Mouse (Mus musculus): ENCODE measurements around the gene Mlh1. TPM values are rescaled to one million over a fixed set of nuclear protein-coding genes. Genes with fewer than 3 reads are reported as not detected.

Gene Mlh1
- polyA plus RNA-seq, 1 experiment from 2014 or later = 48.6 TPM

GRCm38 (mm10) chr9:111247682-111248246 lies 23.8 kb downstream of the Mlh1 start:
- Histone ChIP-seq H3K27ac (ENCODE audit: low read depth, low read length) (no peak overlapping the region), H3K4me2 (ENCODE audit: low read depth) (no peak overlapping the region), H3K9ac (ENCODE audit: low read length) (no peak overlapping the region), H3K9me3 (ENCODE audit: control insufficient read depth, low read length) (no peaks in the 10 kb centered on the region), H3K36me3 (ENCODE audit: control insufficient read depth, insufficient read depth, low read length) (peaks cover 4% of the 10 kb centered on the region; the same call in 1 of the 2 replicates), H3K27me3 (ENCODE audit: control insufficient read depth, insufficient read depth, low read length) (no peaks in the 10 kb centered on the region), H3K4me3 (ENCODE audit: low read depth, low read length) (no peak overlapping the region), H3K4me1 (ENCODE audit: control insufficient read depth, insufficient read depth, low read length) (no peaks in the 10 kb centered on the region)
- DNase-seq (ENCODE audit: low spot score) (no peak), ATAC-seq (ENCODE audit: insufficient read depth, low FRiP score, low TSS enrichment) (no peak)
- 87% methylated on average over 3 of the region's 3 CpGs for WGBS

DNA sequence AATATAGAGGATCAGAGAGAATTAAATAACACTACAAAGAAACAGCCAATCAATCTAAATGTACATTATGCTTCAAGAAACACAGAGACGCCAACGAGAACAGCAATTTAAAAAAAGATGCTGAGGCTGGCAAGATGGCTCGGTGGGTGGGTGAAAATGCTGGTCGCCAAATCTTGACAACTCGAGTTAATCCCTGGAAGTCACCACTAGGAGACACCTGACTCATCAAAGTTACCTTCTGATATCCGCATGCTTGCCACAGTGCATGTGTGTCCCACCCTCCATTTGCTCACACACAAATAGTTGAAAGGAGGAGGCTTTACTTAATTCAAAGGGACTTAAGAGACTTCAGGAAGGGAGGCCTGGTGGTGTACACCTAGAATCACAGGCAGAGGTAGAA lies 26.0 kb downstream of the Mlh1 start:
- Histone ChIP-seq H3K27me3 (ENCODE audit: control insufficient read depth, insufficient read depth, low read length) (no peaks in the 10 kb centered on the region), H3K36me3 (ENCODE audit: control insufficient read depth, insufficient read depth, low read length) (peaks cover 6% of the 10 kb centered on the region; the same call in 1 of the 2 replicates)
- WGBS = 85% methylated on average over 6 of the region's 6 CpGs

DNA sequence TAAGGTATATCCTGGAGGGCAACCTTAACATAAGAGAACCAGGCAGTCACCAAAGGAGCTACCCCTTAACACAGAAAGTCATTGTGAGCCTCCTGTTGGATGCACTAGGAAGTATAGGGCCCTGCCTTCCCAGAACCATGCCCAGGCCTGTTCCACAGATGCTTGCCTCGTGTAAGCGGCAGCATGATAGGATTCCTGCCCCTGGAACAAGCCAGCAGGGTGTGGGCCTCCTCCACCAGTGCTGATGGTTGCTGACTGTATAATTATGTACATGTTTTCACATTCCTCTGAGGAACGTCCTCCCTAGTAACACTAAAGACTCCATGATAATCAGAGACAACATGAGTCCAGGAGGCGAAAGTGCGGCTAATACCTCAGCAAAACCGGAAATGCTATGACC lies 28.2 kb downstream of the Mlh1 start:
- WGBS = 89% methylated on average over 6 of the region's 6 CpGs
- H3K9me3 ChIP-seq (ENCODE audit: control insufficient read depth, low read length) = no peaks in the 10 kb centered on the region
- H3K4me2 ChIP-seq (ENCODE audit: low read depth) = no peak overlapping the region
- DNase-seq (ENCODE audit: low spot score) (no peak), ATAC-seq (ENCODE audit: insufficient read depth, low FRiP score, low TSS enrichment) (no peak)
- H3K4me3 ChIP-seq (ENCODE audit: low read depth, low read length) = no peak overlapping the region
- no peak overlapping the region for H3K9ac ChIP-seq (ENCODE audit: low read length)
- H3K27ac ChIP-seq (ENCODE audit: low read depth, low read length) = no peak overlapping the region
- peaks cover 7% of the 10 kb centered on the region; the same call in 1 of the 2 replicates for H3K36me3 ChIP-seq (ENCODE audit: control insufficient read depth, insufficient read depth, low read length)
- H3K27me3 ChIP-seq (ENCODE audit: control insufficient read depth, insufficient read depth, low read length) = no peaks in the 10 kb centered on the region
- H3K4me1 ChIP-seq (ENCODE audit: control insufficient read depth, insufficient read depth, low read length) = no peaks in the 10 kb centered on the region

More for the DNA sequence above, 26.0 kb downstream of the Mlh1 start:
- DNase-seq (ENCODE audit: low spot score) (no peak), ATAC-seq (ENCODE audit: insufficient read depth, low FRiP score, low TSS enrichment) (no peak)
- no peak overlapping the region for H3K4me3 ChIP-seq (ENCODE audit: low read depth, low read length)
- H3K9ac ChIP-seq (ENCODE audit: low read length) = no peak overlapping the region
- H3K4me1 ChIP-seq (ENCODE audit: control insufficient read depth, insufficient read depth, low read length) = no peaks in the 10 kb centered on the region
- H3K27ac ChIP-seq (ENCODE audit: low read depth, low read length) = no peak overlapping the region
- H3K9me3 ChIP-seq (ENCODE audit: control insufficient read depth, low read length) = no peaks in the 10 kb centered on the region
- H3K4me2 ChIP-seq (ENCODE audit: low read depth) = no peak overlapping the region

DNA sequence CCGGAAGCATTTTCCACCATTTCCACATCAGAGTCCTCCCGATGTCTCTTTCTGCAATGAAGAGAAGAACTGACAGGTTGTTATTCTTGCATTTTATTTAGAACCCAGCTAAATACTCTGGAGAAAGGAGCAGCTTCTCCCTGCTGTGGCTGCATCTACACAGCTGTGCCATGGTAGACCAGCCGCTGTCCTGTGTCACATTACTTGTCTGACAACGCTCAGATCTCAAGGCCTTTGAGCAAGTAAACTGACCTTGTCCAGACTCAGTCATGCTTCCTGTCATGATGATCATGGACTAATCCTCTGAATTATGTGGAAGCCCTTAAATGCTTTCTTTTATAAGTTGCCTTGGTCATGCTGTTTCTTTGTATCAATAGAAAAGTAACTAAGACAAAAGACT lies 31.8 kb downstream of the Mlh1 start:
- Histone ChIP-seq H3K27ac (ENCODE audit: low read depth, low read length) (no peak overlapping the region), H3K9ac (ENCODE audit: low read length) (no peak overlapping the region), H3K4me3 (ENCODE audit: low read depth, low read length) (no peak overlapping the region), H3K4me1 (ENCODE audit: control insufficient read depth, insufficient read depth, low read length) (no peaks in the 10 kb centered on the region), H3K4me2 (ENCODE audit: low read depth) (no peak overlapping the region), H3K9me3 (ENCODE audit: control insufficient read depth, low read length) (no peaks in the 10 kb centered on the region), H3K36me3 (ENCODE audit: control insufficient read depth, insufficient read depth, low read length) (peaks cover 7% of the 10 kb centered on the region; the same call in 1 of the 2 replicates), H3K27me3 (ENCODE audit: control insufficient read depth, insufficient read depth, low read length) (no peaks in the 10 kb centered on the region)
- no peak for DNase-seq (ENCODE audit: low spot score)
- WGBS = 97% methylated on average over 4 of the region's 4 CpGs
- ATAC-seq (ENCODE audit: insufficient read depth, low FRiP score, low TSS enrichment) = no peak

DNA sequence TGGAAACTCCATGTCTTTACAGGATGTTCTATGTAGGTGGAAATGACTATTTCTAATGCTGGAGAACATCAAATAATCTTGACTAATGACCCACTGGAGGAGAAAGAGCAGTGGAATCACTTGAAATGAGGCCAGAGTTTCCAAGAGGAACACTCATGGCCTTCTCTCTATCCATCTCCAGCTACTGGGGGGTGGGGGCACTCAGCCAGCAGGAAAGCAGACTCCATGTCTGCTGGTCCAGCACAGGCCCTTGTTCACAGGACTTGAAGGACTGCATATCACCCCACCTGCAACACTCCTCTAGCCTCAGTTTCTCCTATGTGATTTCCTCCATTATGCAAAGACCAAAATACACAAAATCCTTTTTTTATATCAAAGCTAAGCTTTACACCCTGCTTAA lies 33.9 kb downstream of the Mlh1 start:
- ATAC-seq (ENCODE audit: insufficient read depth, low FRiP score, low TSS enrichment) (no peak), DNase-seq (ENCODE audit: low spot score) (no peak)
- H3K27ac ChIP-seq (ENCODE audit: low read depth, low read length) = no peak overlapping the region
- peaks cover 9% of the 10 kb centered on the region; the same call in 1 of the 2 replicates for H3K36me3 ChIP-seq (ENCODE audit: control insufficient read depth, insufficient read depth, low read length)
- H3K4me2 ChIP-seq (ENCODE audit: low read depth) = no peak overlapping the region
- H3K9ac ChIP-seq (ENCODE audit: low read length) = no peak overlapping the region
- H3K4me3 ChIP-seq (ENCODE audit: low read depth, low read length) = no peak overlapping the region
- H3K9me3 ChIP-seq (ENCODE audit: control insufficient read depth, low read length) = no peaks in the 10 kb centered on the region
- H3K27me3 ChIP-seq (ENCODE audit: control insufficient read depth, insufficient read depth, low read length) = no peaks in the 10 kb centered on the region
- H3K4me1 ChIP-seq (ENCODE audit: control insufficient read depth, insufficient read depth, low read length) = no peaks in the 10 kb centered on the region

DNA sequence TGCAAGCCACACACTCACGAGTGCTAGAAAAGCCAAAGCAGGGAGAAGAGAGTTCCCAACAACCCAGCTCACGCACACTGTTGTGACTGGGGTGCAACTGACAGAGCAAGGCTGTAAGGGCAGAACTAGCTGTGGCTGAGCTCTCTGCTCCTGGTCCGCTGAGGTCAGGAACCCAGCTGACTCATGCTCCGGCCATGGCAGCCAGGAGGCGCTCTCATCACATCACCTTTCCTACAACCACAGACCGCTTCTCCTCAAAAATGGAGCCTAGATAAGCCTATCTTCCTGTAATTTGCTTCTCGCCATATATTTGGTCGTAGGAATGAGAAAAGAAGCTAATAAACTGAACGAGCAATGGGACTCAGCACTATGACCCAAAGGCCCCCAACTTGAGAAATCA lies 36.9 kb downstream of the Mlh1 start:
- H3K9ac ChIP-seq (ENCODE audit: low read length) = no peak overlapping the region
- DNase-seq (ENCODE audit: low spot score) = no peak
- H3K4me2 ChIP-seq (ENCODE audit: low read depth) = no peak overlapping the region
- H3K9me3 ChIP-seq (ENCODE audit: control insufficient read depth, low read length) = no peaks in the 10 kb centered on the region
- 87% methylated on average over 9 of the region's 9 CpGs for WGBS
- H3K36me3 ChIP-seq (ENCODE audit: control insufficient read depth, insufficient read depth, low read length) = 0 out of 2 replicates have a peak, but pooled peaks cover 4% of the 10 kb centered on the region
- no peak overlapping the region for H3K27ac ChIP-seq (ENCODE audit: low read depth, low read length)
- no peak overlapping the region for H3K4me3 ChIP-seq (ENCODE audit: low read depth, low read length)
- no peaks in the 10 kb centered on the region for H3K27me3 ChIP-seq (ENCODE audit: control insufficient read depth, insufficient read depth, low read length)
- no peaks in the 10 kb centered on the region for H3K4me1 ChIP-seq (ENCODE audit: control insufficient read depth, insufficient read depth, low read length)
- ATAC-seq (ENCODE audit: insufficient read depth, low FRiP score, low TSS enrichment) = no peak

GRCm38 (mm10) chr9:111228446-111228845 lies 43.1 kb downstream of the Mlh1 start:
- Histone ChIP-seq H3K4me3 (ENCODE audit: low read depth, low read length) (no peak overlapping the region), H3K9ac (ENCODE audit: low read length) (no peak overlapping the region), H3K4me1 (ENCODE audit: control insufficient read depth, insufficient read depth, low read length) (no peaks in the 10 kb centered on the region), H3K4me2 (ENCODE audit: low read depth) (no peak overlapping the region), H3K36me3 (ENCODE audit: control insufficient read depth, insufficient read depth, low read length) (peaks cover 6% of the 10 kb centered on the region; the same call in 1 of the 2 replicates), H3K27me3 (ENCODE audit: control insufficient read depth, insufficient read depth, low read length) (no peaks in the 10 kb centered on the region), H3K9me3 (ENCODE audit: control insufficient read depth, low read length) (no peaks in the 10 kb centered on the region), H3K27ac (ENCODE audit: low read depth, low read length) (no peak overlapping the region)
- 88% methylated on average over 5 of the region's 5 CpGs for WGBS
- ATAC-seq (ENCODE audit: insufficient read depth, low FRiP score, low TSS enrichment) = no peak
- no peak for DNase-seq (ENCODE audit: low spot score)

DNA sequence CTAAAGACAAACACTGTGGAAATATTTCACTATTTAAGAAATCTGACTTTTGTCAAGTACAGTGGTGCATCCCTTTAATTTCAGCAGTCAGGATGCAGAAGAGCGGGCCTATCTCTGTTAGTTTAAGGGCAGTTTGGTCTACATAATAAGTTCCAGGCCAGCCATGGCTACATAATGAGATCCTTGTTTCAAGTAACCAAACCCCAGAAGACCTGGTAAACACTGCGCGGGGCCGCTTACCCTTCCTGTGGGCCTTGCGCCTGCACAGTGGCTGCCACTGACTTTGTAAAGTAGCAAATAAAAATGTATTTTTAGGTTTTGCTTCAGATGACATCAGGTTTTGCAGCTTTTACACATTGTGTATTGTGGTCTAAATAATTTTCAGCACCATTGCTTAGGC lies 48.2 kb downstream of the Mlh1 start:
- DNase-seq (ENCODE audit: low spot score) = no peak
- no peak overlapping the region for H3K4me3 ChIP-seq (ENCODE audit: low read depth, low read length)
- 93% methylated on average over 5 of the region's 5 CpGs for WGBS

DNA sequence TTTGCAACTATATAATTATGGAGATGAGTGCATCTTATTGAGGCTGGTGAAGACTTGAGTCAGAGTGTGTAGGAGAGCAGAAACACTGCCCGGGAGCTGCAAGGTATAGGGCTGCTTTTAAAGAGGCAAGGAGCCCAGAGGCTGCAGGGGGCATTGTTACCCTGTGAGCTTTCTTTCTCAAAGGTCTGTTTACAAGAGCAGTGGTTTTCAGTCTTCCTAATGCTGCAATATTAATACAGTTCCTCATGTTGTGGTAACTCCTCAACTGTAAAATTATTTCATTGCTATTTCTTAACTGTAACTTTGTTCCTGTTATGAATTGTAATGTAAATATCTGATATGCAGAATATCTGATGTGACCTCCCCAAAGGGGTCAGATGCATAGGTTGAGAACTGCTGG lies 50.0 kb downstream of the Mlh1 start:
- H3K4me1 ChIP-seq (ENCODE audit: control insufficient read depth, insufficient read depth, low read length) = no peaks in the 10 kb centered on the region
- no peaks in the 10 kb centered on the region for H3K9me3 ChIP-seq (ENCODE audit: control insufficient read depth, low read length)
- H3K27me3 ChIP-seq (ENCODE audit: control insufficient read depth, insufficient read depth, low read length) = no peaks in the 10 kb centered on the region
- H3K9ac ChIP-seq (ENCODE audit: low read length) = no peak overlapping the region
- no peak overlapping the region for H3K4me3 ChIP-seq (ENCODE audit: low read depth, low read length)
- ATAC-seq (ENCODE audit: insufficient read depth, low FRiP score, low TSS enrichment) (no peak), DNase-seq (ENCODE audit: low spot score) (no peak)
- 93% methylated on average over 1 of the region's 1 CpGs for WGBS
- no peak overlapping the region for H3K4me2 ChIP-seq (ENCODE audit: low read depth)
- no peaks in the 10 kb centered on the region for H3K36me3 ChIP-seq (ENCODE audit: control insufficient read depth, insufficient read depth, low read length)
- H3K27ac ChIP-seq (ENCODE audit: low read depth, low read length) = no peak overlapping the region

More for the DNA sequence above, 48.2 kb downstream of the Mlh1 start:
- no peak overlapping the region for H3K4me2 ChIP-seq (ENCODE audit: low read depth)
- H3K36me3 ChIP-seq (ENCODE audit: control insufficient read depth, insufficient read depth, low read length) = peaks cover 2% of the 10 kb centered on the region; the same call in 1 of the 2 replicates
- H3K27ac ChIP-seq (ENCODE audit: low read depth, low read length) = no peak overlapping the region
- no peak for ATAC-seq (ENCODE audit: insufficient read depth, low FRiP score, low TSS enrichment)
- H3K27me3 ChIP-seq (ENCODE audit: control insufficient read depth, insufficient read depth, low read length) = no peaks in the 10 kb centered on the region
- H3K9me3 ChIP-seq (ENCODE audit: control insufficient read depth, low read length) = no peaks in the 10 kb centered on the region
- H3K4me1 ChIP-seq (ENCODE audit: control insufficient read depth, insufficient read depth, low read length) = no peaks in the 10 kb centered on the region
- H3K9ac ChIP-seq (ENCODE audit: low read length) = no peak overlapping the region
